In the genomic region with DNA sequence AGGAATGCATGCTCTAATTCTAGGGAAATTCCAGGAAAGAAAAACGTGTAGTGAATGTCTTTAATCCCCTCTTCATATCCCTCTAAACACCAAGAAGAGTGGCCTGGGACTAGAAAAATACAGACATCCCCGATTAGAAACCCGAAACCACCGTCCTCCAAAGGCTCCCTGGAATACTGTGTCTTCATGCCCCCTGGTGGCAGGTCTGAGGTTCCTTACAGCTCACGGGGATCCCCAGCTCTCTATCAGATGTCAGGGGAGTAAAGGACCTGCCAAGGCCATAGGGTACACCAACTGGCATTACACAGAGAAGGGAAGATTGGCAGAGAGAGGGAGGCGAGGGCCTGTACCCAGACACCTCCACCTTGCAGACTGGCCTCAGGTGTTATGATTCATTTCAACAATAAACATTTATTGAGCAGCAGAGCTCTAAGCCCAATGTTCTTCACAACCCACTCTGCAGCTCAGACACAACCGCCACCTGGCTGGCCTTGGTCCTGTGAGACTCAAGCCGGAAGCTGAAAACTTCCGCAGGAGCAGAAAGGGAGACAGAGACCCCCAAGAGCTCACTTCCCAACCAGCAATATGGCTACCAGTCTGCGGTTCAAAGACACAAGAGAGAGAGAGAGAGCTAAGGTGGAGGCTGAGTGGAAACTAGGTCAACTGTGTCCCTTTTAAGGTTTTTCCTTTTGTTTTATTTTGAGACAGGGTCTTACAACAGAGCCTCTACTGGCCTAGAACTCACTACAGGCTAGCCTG, we compare ENCODE assay signal across 9 mouse cellular contexts. TPM values are rescaled to one million over a fixed set of nuclear protein-coding genes. Genes with fewer than 3 reads are reported as not detected.
A peak's percentile ranks its signal among the peaks of the same experiment; 100 is the strongest.
DNase-seq lines count a peak whose midpoint lies in the region; ATAC-seq and TF ChIP-seq lines count a peak whose summit lies in the region.
"Had no signal": no experiment of that assay in that cellular context is flagged by ENCODE, and none has a peak within 500 bp of the region (broad histone marks: within the 10 kb centered on the region; RNA-seq: fewer than 3 reads in every experiment).

No protein-coding gene starts in this region.

- TF ChIP-seq RAD21 in CH12.LX (IDR thresholded peaks at IDR 0.05; ENCODE audit: low read depth, low read length): peak; percentile 78

- H3K27me3 ChIP-seq in hindbrain, embryonic 10.5 days (ENCODE audit: insufficient read depth, poor library complexity, severe bottlenecking): peaks cover under 1% of the 10 kb centered on the region
- H3K27me3 ChIP-seq in hindbrain, embryonic 13.5 days: peaks cover 9% of the 10 kb centered on the region
- peaks cover 61% of the 10 kb centered on the region for H3K27me3 ChIP-seq in CH12.LX (replicated peaks)
- H3K27me3 ChIP-seq in kidney, embryonic 16.5 days (ENCODE audit: insufficient read depth, low read length): no peaks in the 10 kb centered on the region
- H3K27me3 ChIP-seq in lung, embryonic 16.5 days (ENCODE audit: control insufficient read depth, insufficient read depth, low read depth, low read length): no peaks in the 10 kb centered on the region

- H3K4me2 ChIP-seq in hindbrain, embryonic 13.5 days: no peak overlapping the region
- H3K4me2 ChIP-seq in CH12.LX (ENCODE audit: insufficient read depth, low read depth, poor library complexity, severe bottlenecking): 0 out of 2 replicates have a peak overlapping the region, but pooled peaks have one; percentile 14
- no peak overlapping the region for H3K4me2 ChIP-seq in kidney, embryonic 16.5 days (replicated peaks; ENCODE audit: low read depth, low read length)
- H3K4me2 ChIP-seq in lung, embryonic 16.5 days (ENCODE audit: low read depth, low read length): no peak overlapping the region
- H3K4me2 ChIP-seq: liver, embryonic 15.5 days had no signal

- in situ Hi-C loops in CH12.LX (cut with MboI; ENCODE audit: low pct_ligation_motif_present, low pct_unique_long_range_greater_than_20kb, low sequenced_read_pairs): loop anchor here (5.0 kb wide), 1 partner anchor 46 kb away; no protein-coding TSS in a partner anchor

- H3K79me2 ChIP-seq in CH12.LX (replicated peaks; ENCODE audit: control insufficient read depth, extremely low read depth, insufficient read depth, poor library complexity, severe bottlenecking): no peaks in the 10 kb centered on the region

- H3K27ac ChIP-seq in hindbrain, embryonic 10.5 days: no peak overlapping the region
- no peak overlapping the region; the same call in 1 of the 2 replicates for H3K27ac ChIP-seq in hindbrain, embryonic 13.5 days
- H3K27ac ChIP-seq in CH12.LX (ENCODE audit: insufficient read depth, low read depth): no peak overlapping the region
- H3K27ac ChIP-seq in gastrocnemius, adult 2 months: peak overlapping the region; percentile 16; the same call in 1 of the 2 replicates
- no peak overlapping the region for H3K27ac ChIP-seq in kidney, embryonic 16.5 days (ENCODE audit: low read length)
- no peak overlapping the region for H3K27ac ChIP-seq in lung, embryonic 16.5 days (ENCODE audit: low read length)
- H3K27ac ChIP-seq: liver, embryonic 15.5 days had no signal

- peak; percentile 50 for DNase-seq in hindbrain, embryonic 10.5 days (ENCODE audit: low spot score)
- DNase-seq in CH12.LX (ENCODE audit: extremely low read depth): peak; percentile 60
- DNase-seq in cerebellum, adult 18-20 months: peak; percentile 83 to 87
- DNase-seq in gastrocnemius, adult 2 months: peak; percentile 84
- peak; percentile 83 for DNase-seq in testis, postnatal 10 days (ENCODE audit: low spot score)

- peaks cover 25% of the 10 kb centered on the region for H3K4me1 ChIP-seq in hindbrain, embryonic 10.5 days (replicated peaks)
- H3K4me1 ChIP-seq in hindbrain, embryonic 13.5 days (replicated peaks): peaks cover 17% of the 10 kb centered on the region
- peaks cover 0 to 6% of the 10 kb centered on the region in 2 experiments; a peak in 1 of 4 replicates for H3K4me1 ChIP-seq in CH12.LX (ENCODE audit: control insufficient read depth in 1 of 2, insufficient read depth in 2 of 2)
- H3K4me1 ChIP-seq in kidney, embryonic 16.5 days (ENCODE audit: insufficient read depth, low read length): peaks cover 26% of the 10 kb centered on the region
- H3K4me1 ChIP-seq in lung, embryonic 16.5 days (replicated peaks; ENCODE audit: control insufficient read depth, insufficient read depth, low read length): peaks cover 23% of the 10 kb centered on the region
- H3K4me1 ChIP-seq: liver, embryonic 15.5 days had no signal

- H3K4me3 ChIP-seq in hindbrain, embryonic 10.5 days: no peak overlapping the region
- no peak overlapping the region for H3K4me3 ChIP-seq in hindbrain, embryonic 13.5 days
- no peak overlapping the region for H3K4me3 ChIP-seq in CH12.LX (replicated peaks in 1 of 3; ENCODE audit: low read depth in 2 of 3, low read length in 2 of 3, poor library complexity in 1 of 3)
- H3K4me3 ChIP-seq in gastrocnemius, adult 2 months: no peak overlapping the region
- no peak overlapping the region for H3K4me3 ChIP-seq in kidney, embryonic 16.5 days (ENCODE audit: low read length)
- no peak overlapping the region for H3K4me3 ChIP-seq in lung, embryonic 16.5 days (ENCODE audit: low read length)
- H3K4me3 ChIP-seq: liver, embryonic 15.5 days had no signal

- no peak for TF ChIP-seq POLR2A in CH12.LX (IDR thresholded peaks at IDR 0.05; ENCODE audit: low read depth, low read length)

- H3K36me3 ChIP-seq in hindbrain, embryonic 10.5 days: peaks cover 29% of the 10 kb centered on the region
- H3K36me3 ChIP-seq in hindbrain, embryonic 13.5 days: peaks cover 4% of the 10 kb centered on the region; the same call in 1 of the 2 replicates
- no peaks in the 10 kb centered on the region for H3K36me3 ChIP-seq in CH12.LX (replicated peaks in 1 of 2; ENCODE audit: control insufficient read depth in 1 of 2, insufficient read depth in 1 of 2, low read length in 1 of 2)
- H3K36me3 ChIP-seq in kidney, embryonic 16.5 days (ENCODE audit: insufficient read depth, low read length): peaks cover 21% of the 10 kb centered on the region; the same call in 1 of the 2 replicates
- peaks cover 11% of the 10 kb centered on the region for H3K36me3 ChIP-seq in lung, embryonic 16.5 days (ENCODE audit: control insufficient read depth, insufficient read depth, low read length)
- H3K36me3 ChIP-seq: liver, embryonic 15.5 days had no signal

- ATAC-seq in hindbrain, embryonic 13.5 days (ENCODE audit: low FRiP score): no peak
- peak; percentile 55; the same call in 1 of the 2 replicates for ATAC-seq in kidney, embryonic 16.5 days (ENCODE audit: low FRiP score, low TSS enrichment)
- ATAC-seq in lung, embryonic 16.5 days (ENCODE audit: low read depth): peak; percentile 55

- TF ChIP-seq CTCF in CH12.LX (conservative IDR thresholded peaks at IDR 0.05 in 1 of 2, IDR thresholded peaks at IDR 0.05 in 1 of 2; ENCODE audit: low read depth in 2 of 2, low read length in 2 of 2): peak; percentile 51 to 92
- peak; percentile 91 for TF ChIP-seq CTCF in gastrocnemius, adult 2 months (IDR thresholded peaks at IDR 0.05)

- dilution Hi-C loops in CH12.LX (cut with MboI; ENCODE audit: extremely low pct_ligation_motif_present, extremely low pct_unique_long_range_greater_than_20kb, low sequenced_read_pairs): no loop called here

- TF ChIP-seq EP300 in CH12.LX (IDR thresholded peaks at IDR 0.05; ENCODE audit: low read length): no peak

- no peaks in the 10 kb centered on the region for H3K9me3 ChIP-seq in hindbrain, embryonic 10.5 days
- no peaks in the 10 kb centered on the region for H3K9me3 ChIP-seq in hindbrain, embryonic 13.5 days
- no peaks in the 10 kb centered on the region for H3K9me3 ChIP-seq in CH12.LX (replicated peaks; ENCODE audit: low read length)
- no peaks in the 10 kb centered on the region for H3K9me3 ChIP-seq in kidney, embryonic 16.5 days (ENCODE audit: low read length)
- H3K9me3 ChIP-seq in lung, embryonic 16.5 days (ENCODE audit: control insufficient read depth, low read length): no peaks in the 10 kb centered on the region
- H3K9me3 ChIP-seq: liver, embryonic 15.5 days had no signal

- intact Hi-C loops in gastrocnemius, adult 2 months (cut with DNase I): loop anchor here (1.0 kb wide), 1 partner anchor 46 kb away; no protein-coding TSS in a partner anchor

- 50% methylated on average over 10 of the region's 10 CpGs for WGBS in hindbrain, embryonic 10.5 days
- WGBS in hindbrain, embryonic 13.5 days: 45% methylated on average over 10 of the region's 10 CpGs
- WGBS in kidney, embryonic 16.5 days: 40% methylated on average over 10 of the region's 10 CpGs
- 36% methylated on average over 10 of the region's 10 CpGs for WGBS in lung, embryonic 16.5 days

- no peak overlapping the region for H3K9ac ChIP-seq in hindbrain, embryonic 13.5 days
- no peak overlapping the region for H3K9ac ChIP-seq in CH12.LX (ENCODE audit: insufficient read depth, low read depth)
- no peak overlapping the region for H3K9ac ChIP-seq in kidney, embryonic 16.5 days (replicated peaks; ENCODE audit: low read length)
- no peak overlapping the region for H3K9ac ChIP-seq in lung, embryonic 16.5 days (ENCODE audit: low read length)
- H3K9ac ChIP-seq: liver, embryonic 15.5 days had no signal

RNA-seq across cellular contexts. Expression of a gene that starts 6.4 kb away (rescaled TPM):
- 27.0 and 27.8 TPM in 2 replicates for polyA plus RNA-seq in hindbrain, embryonic 10.5 days (2016; fragmentation: Nextera tagmentation; extraction: Ambion mirVana)
- polyA plus RNA-seq in hindbrain, embryonic 13.5 days (2015; fragmentation: Nextera tagmentation; extraction: Ambion mirVana): 17.6 and 20.2 TPM in 2 replicates
- 0.04 TPM in 1 of 2 replicates, not detected in the other for total RNA-seq in CH12.LX (2012; rRNA removed)
- total RNA-seq in CH12.LX (2014; rRNA removed): not detected in 2 replicates
- polyA plus RNA-seq in CH12.LX (2012; ENCODE audit: insufficient read length, low read depth): not detected in 2 replicates
- total RNA-seq in gastrocnemius, adult 2 months (2021): 1 to 10 TPM; 2.0 to 4.6 TPM
- polyA plus RNA-seq in kidney, embryonic 16.5 days (2015; fragmentation: Nextera tagmentation; extraction: Ambion mirVana): 63.1 and 69.1 TPM in 2 replicates
- polyA plus RNA-seq in lung, embryonic 16.5 days (2015; fragmentation: Nextera tagmentation; extraction: Ambion mirVana): 68.3 and 68.8 TPM in 2 replicates

RNA-seq across cellular contexts. Expression of a gene that starts 7.2 kb away (rescaled TPM):
- 51.0 and 52.0 TPM in 2 replicates for polyA plus RNA-seq in hindbrain, embryonic 10.5 days (2016; fragmentation: Nextera tagmentation; extraction: Ambion mirVana)
- polyA plus RNA-seq in hindbrain, embryonic 13.5 days (2015; fragmentation: Nextera tagmentation; extraction: Ambion mirVana): 27.2 and 32.3 TPM in 2 replicates
- total RNA-seq in CH12.LX (2012; rRNA removed): 0.34 and 0.63 TPM in 2 replicates
- 0.24 and 0.46 TPM in 2 replicates for total RNA-seq in CH12.LX (2014; rRNA removed)
- polyA plus RNA-seq in CH12.LX (2012; ENCODE audit: insufficient read length, low read depth): 0.30 and 0.31 TPM in 2 replicates
- total RNA-seq in gastrocnemius, adult 2 months (2021): 1 to 10 TPM; 1.9 to 4.5 TPM
- 157 and 159 TPM in 2 replicates for polyA plus RNA-seq in kidney, embryonic 16.5 days (2015; fragmentation: Nextera tagmentation; extraction: Ambion mirVana)
- polyA plus RNA-seq in lung, embryonic 16.5 days (2015; fragmentation: Nextera tagmentation; extraction: Ambion mirVana): 148 and 152 TPM in 2 replicates

RNA-seq across cellular contexts. Expression of a gene that starts 10.7 kb away (rescaled TPM):
- polyA plus RNA-seq in hindbrain, embryonic 10.5 days (2016; fragmentation: Nextera tagmentation; extraction: Ambion mirVana): 45.0 and 53.6 TPM in 2 replicates
- 65.5 and 73.9 TPM in 2 replicates for polyA plus RNA-seq in hindbrain, embryonic 13.5 days (2015; fragmentation: Nextera tagmentation; extraction: Ambion mirVana)
- total RNA-seq in CH12.LX (2012; rRNA removed) (0.92 and 1.1 TPM in 2 replicates), CH12.LX (2014; rRNA removed) (0.34 and 0.68 TPM in 2 replicates)
- polyA plus RNA-seq in CH12.LX (2012; ENCODE audit: insufficient read length, low read depth): 1.3 and 1.4 TPM in 2 replicates
- total RNA-seq in gastrocnemius, adult 2 months (2021): 100 to 1,000 TPM in 1 of 2 experiments, 10 to 100 TPM in 1; 68.6 to 104 TPM
- 153 and 154 TPM in 2 replicates for polyA plus RNA-seq in kidney, embryonic 16.5 days (2015; fragmentation: Nextera tagmentation; extraction: Ambion mirVana)
- 165 and 167 TPM in 2 replicates for polyA plus RNA-seq in lung, embryonic 16.5 days (2015; fragmentation: Nextera tagmentation; extraction: Ambion mirVana)

RNA-seq across cellular contexts. Expression of a gene that starts 33.4 kb away (rescaled TPM):
- polyA plus RNA-seq in hindbrain, embryonic 10.5 days (2016; fragmentation: Nextera tagmentation; extraction: Ambion mirVana): 115 and 121 TPM in 2 replicates
- 103 and 106 TPM in 2 replicates for polyA plus RNA-seq in hindbrain, embryonic 13.5 days (2015; fragmentation: Nextera tagmentation; extraction: Ambion mirVana)
- total RNA-seq in CH12.LX (2012; rRNA removed): 54.4 and 60.3 TPM in 2 replicates
- 50.1 and 54.2 TPM in 2 replicates for total RNA-seq in CH12.LX (2014; rRNA removed)
- polyA plus RNA-seq in CH12.LX (2012; ENCODE audit: insufficient read length, low read depth): 63.5 and 68.2 TPM in 2 replicates
- total RNA-seq in gastrocnemius, adult 2 months (2021): 1 to 10 TPM; 6.6 to 8.8 TPM
- 126 and 131 TPM in 2 replicates for polyA plus RNA-seq in kidney, embryonic 16.5 days (2015; fragmentation: Nextera tagmentation; extraction: Ambion mirVana)
- 126 and 129 TPM in 2 replicates for polyA plus RNA-seq in lung, embryonic 16.5 days (2015; fragmentation: Nextera tagmentation; extraction: Ambion mirVana)

RNA-seq across cellular contexts. Expression of a gene that starts 33.5 kb away (rescaled TPM):
- polyA plus RNA-seq in hindbrain, embryonic 10.5 days (2016; fragmentation: Nextera tagmentation; extraction: Ambion mirVana): 0.58 and 0.63 TPM in 2 replicates
- 0.75 and 0.84 TPM in 2 replicates for polyA plus RNA-seq in hindbrain, embryonic 13.5 days (2015; fragmentation: Nextera tagmentation; extraction: Ambion mirVana)
- total RNA-seq in CH12.LX (2012; rRNA removed): 0.67 and 1.1 TPM in 2 replicates
- 0.48 and 0.54 TPM in 2 replicates for total RNA-seq in CH12.LX (2014; rRNA removed)
- polyA plus RNA-seq in CH12.LX (2012; ENCODE audit: insufficient read length, low read depth): 0.30 and 0.56 TPM in 2 replicates
- under 1 TPM; 0.23 to 0.39 TPM for total RNA-seq in gastrocnemius, adult 2 months (2021)
- 0.40 and 0.44 TPM in 2 replicates for polyA plus RNA-seq in kidney, embryonic 16.5 days (2015; fragmentation: Nextera tagmentation; extraction: Ambion mirVana)
- polyA plus RNA-seq in lung, embryonic 16.5 days (2015; fragmentation: Nextera tagmentation; extraction: Ambion mirVana): 0.60 and 0.73 TPM in 2 replicates

Comparison
In these comparisons a context has a peak if more than half of its experiments do, and no peak if none do; other contexts are left out.
1. RNA of a gene that starts 6.4 kb away (polyA plus RNA-seq): 63.1 to 69.1 TPM in kidney, embryonic 16.5 days, 68.3 to 68.8 TPM in lung, embryonic 16.5 days, 27.0 to 27.8 TPM in hindbrain, embryonic 10.5 days and 17.6 to 20.2 TPM in hindbrain, embryonic 13.5 days; not detected in CH12.LX; every median in the first group is over 10 times any median in the second.
2. RNA of a gene that starts 7.2 kb away (polyA plus RNA-seq): 157 to 159 TPM in kidney, embryonic 16.5 days, 148 to 152 TPM in lung, embryonic 16.5 days, 51.0 to 52.0 TPM in hindbrain, embryonic 10.5 days and 27.2 to 32.3 TPM in hindbrain, embryonic 13.5 days; 0.30 to 0.31 TPM in CH12.LX; every median in the first group is over 10 times any median in the second.
3. RNA of a gene that starts 10.7 kb away (polyA plus RNA-seq): 165 to 167 TPM in lung, embryonic 16.5 days, 153 to 154 TPM in kidney, embryonic 16.5 days, 65.5 to 73.9 TPM in hindbrain, embryonic 13.5 days and 45.0 to 53.6 TPM in hindbrain, embryonic 10.5 days; 1.3 to 1.4 TPM in CH12.LX; every median in the first group is over 10 times any median in the second.
4. Peak in every context shown above with its lines, with median percentiles within 50 percentile points of each other: DNase-seq.